Mouse (Mus musculus) Patski (cell line): ENCODE data around the gene Dkk3. TPM values are rescaled to one million over a fixed set of nuclear protein-coding genes. Genes with fewer than 3 reads are reported as not detected.

ENCODE experiments used
- ATAC-seq: fragments of 100-300 bp; one replicate; pipeline ENCODE4 v1.8.0; 2021
- CTCF ChIA-PET: fragments of 350-600 bp; sonication (Branson Sonifier 250); formaldehyde crosslinking; loops from one replicate; lab custom pipeline; 2022; ENCODE audit warnings: inconsistent platforms; lab: Charles Lee
- POLR2A ChIA-PET: fragments of 350-600 bp; sonication (Branson Sonifier 250); formaldehyde crosslinking; loops from one replicate; lab custom pipeline; 2022; ENCODE audit warnings: antibody characterized with exemption, inconsistent platforms; lab: Charles Lee
- DNase-seq: peaks from one replicate; pipeline ENCODE4 v3.0.0-alpha.2; 2011; ENCODE audit warnings: low read depth, low spot score
- H3K27me3 ChIP-seq: fragments of 371-371 bp; one replicate; pipeline ENCODE4 v1.5.1; 2021
- CTCF ChIP-seq: fragments of 100-300 bp; IDR thresholded peaks from one replicate; pipeline ENCODE4 v1.5.1; 2021
- in situ Hi-C: fragments of 300-500 bp; cut with MboI; formaldehyde crosslinking; loops from 3 replicates; pipeline ENCODE4 v1.11.1; 2018; ENCODE audit warnings: low pct_unique_long_range_greater_than_20kb, mixed read lengths
- polyA plus RNA-seq: library from polyadenylated mRNA; unstranded; gene quantifications from one replicate; pipeline ENCODE4 v1.2.3, GENCODE M21; 2021

Dkk3 gene
- polyA plus RNA-seq, 1 experiment from 2014 or later, result 99.9 TPM

- no peak for TF ChIP-seq CTCF
- in situ Hi-C loops, result loop anchor here (5.0 kb wide), 1 partner anchor 286 kb away; no protein-coding TSS in a partner anchor
- no peak for DNase-seq
- H3K27me3 ChIP-seq, result no peaks in the 10 kb centered on the region
- POLR2A ChIA-PET, result interaction anchor here (0.6 kb wide), 1 partner anchor 12 kb away, joined by 3 read pairs; no protein-coding TSS in a partner anchor
- ATAC-seq, result no peak
- CTCF ChIA-PET, result interaction anchor here (1.0 to 2.8 kb wide), 8 partner anchors 8 to 93 kb away, joined by 3 to 21 read pairs (median 4); no protein-coding TSS in a partner anchor
Measured at GRCm38 (mm10) chr7:112086186-112086585, 72.7 kb downstream of the Dkk3 start.

GRCm38 (mm10) chr7:112085062-112085461 lies 73.8 kb downstream of the Dkk3 start:
- in situ Hi-C loops, result loop anchor here (5.0 kb wide), 1 partner anchor 287 kb away; no protein-coding TSS in a partner anchor
- ATAC-seq (no peak), DNase-seq (peak; percentile 20)
- peak; percentile 83 for TF ChIP-seq CTCF
- CTCF ChIA-PET, result interaction anchor here (0.9 to 2.8 kb wide), 12 partner anchors 10 to 284 kb away, joined by 3 to 21 read pairs (median 4); no protein-coding TSS in a partner anchor
- POLR2A ChIA-PET, result no interaction called here
- no peaks in the 10 kb centered on the region for H3K27me3 ChIP-seq

- TF ChIP-seq CTCF, result no peak
Measured at GRCm38 (mm10) chr7:112084222-112084621, 74.6 kb downstream of the Dkk3 start.

GRCm38 (mm10) chr7:112082636-112083035 lies 76.2 kb downstream of the Dkk3 start:
- in situ Hi-C loops, result loop anchor here (5.0 kb wide), 1 partner anchor 95 kb away; no protein-coding TSS in a partner anchor
- DNase-seq, result no peak
- ChIA-PET POLR2A (no interaction called here), CTCF (interaction anchor here (0.8 kb wide), 1 partner anchor 97 kb away, joined by 4 read pairs; no protein-coding TSS in a partner anchor)
- ATAC-seq, result no peak
- TF ChIP-seq CTCF, result no peak
- H3K27me3 ChIP-seq, result no peaks in the 10 kb centered on the region

More at GRCm38 (mm10) chr7:112084222-112084621, 74.6 kb downstream of the Dkk3 start:
- no peak for DNase-seq
- ATAC-seq, result no peak
- CTCF ChIA-PET, result interaction anchor here (1.0 to 2.8 kb wide), 5 partner anchors 9 to 284 kb away, joined by 3 to 21 read pairs (median 4); no protein-coding TSS in a partner anchor
- no peaks in the 10 kb centered on the region for H3K27me3 ChIP-seq
- POLR2A ChIA-PET, result interaction anchor here (0.6 kb wide), 1 partner anchor 102 kb away, joined by 3 read pairs; no protein-coding TSS in a partner anchor
- in situ Hi-C loops, result loop anchor here (5.0 kb wide), 1 partner anchor 93 kb away; no protein-coding TSS in a partner anchor

GRCm38 (mm10) chr7:112074868-112075267 lies 84.0 kb downstream of the Dkk3 start:
- TF ChIP-seq CTCF, result peak; percentile 40
- ATAC-seq (no peak), DNase-seq (no peak)
- in situ Hi-C loops, result no loop called here
- ChIA-PET POLR2A (interaction anchor here (0.6 kb wide), 1 partner anchor 42 kb away, joined by 4 read pairs; no protein-coding TSS in a partner anchor), CTCF (interaction anchor here (1.0 to 2.5 kb wide), 4 partner anchors 10 to 48 kb away, joined by 3 to 8 read pairs (median 4); no protein-coding TSS in a partner anchor)
- H3K27me3 ChIP-seq, result no peaks in the 10 kb centered on the region

Other genes with a start within 250 kb of the Dkk3 start
- gene Usp47, start 135.6 kb downstream of the Dkk3 start, polyA plus RNA-seq, result 79.3 TPM
- gene Mical2, start 66.8 kb upstream of the Dkk3 start, polyA plus RNA-seq, result 50.7 TPM